Mouse (Mus musculus) hindbrain, embryonic 14.5 days (tissue): ENCODE results near the gene Tbc1d24. TPM values are rescaled to one million over a fixed set of nuclear protein-coding genes. Genes with fewer than 3 reads are reported as not detected.
A peak's percentile ranks its signal among the peaks of the same experiment; 100 is the strongest.

Experiments used
- ATAC-seq: fragments of 200-750 bp; cut with Nextera tagmentation; 2 replicates; pipeline ENCODE4 v1.8.0; 2017; ENCODE audit warnings: moderate number of reproducible peaks, mild to moderate bottlenecking, moderate TSS enrichment, moderate library complexity; ENCODE audit not compliant: low FRiP score
- DNase-seq: peaks from one replicate; pipeline ENCODE4 v3.0.0-alpha.2; 2015; ENCODE audit warnings: low spot score
- H3K27ac ChIP-seq: fragments of 300-500 bp; sonication (generic); 2 replicates; pipeline ENCODE4 v1.5.1; 2014; ENCODE audit warnings: mild to moderate bottlenecking, moderate library complexity
- H3K27me3 ChIP-seq: fragments of 300-500 bp; sonication (generic); 2 replicates; pipeline ENCODE4 v1.6.1; 2014; ENCODE audit warnings: mild to moderate bottlenecking, low read length, mixed read lengths; ENCODE audit not compliant: control insufficient read depth, insufficient read depth
- H3K36me3 ChIP-seq: fragments of 300-500 bp; sonication (generic); replicated peaks from 2 replicates; pipeline ENCODE4 v1.6.1; 2014; ENCODE audit not compliant: control insufficient read depth, insufficient read depth
- H3K4me1 ChIP-seq: fragments of 300-500 bp; sonication (generic); replicated peaks from 2 replicates; pipeline ENCODE4 v1.6.1; 2014; ENCODE audit warnings: antibody characterized with exemption, low read length, mixed read lengths; ENCODE audit not compliant: control insufficient read depth, insufficient read depth
- H3K4me2 ChIP-seq: fragments of 300-500 bp; sonication (generic); replicated peaks from 2 replicates; pipeline ENCODE4 v1.6.1; 2014; ENCODE audit warnings: mild to moderate bottlenecking, moderate library complexity
- H3K4me3 ChIP-seq: fragments of 300-500 bp; sonication (generic); replicated peaks from 2 replicates; pipeline ENCODE4 v1.5.1; 2014; ENCODE audit warnings: mild to moderate bottlenecking, low read length
- H3K9ac ChIP-seq: fragments of 300-500 bp; sonication (generic); 2 replicates; pipeline ENCODE4 v1.6.1; 2014
- H3K9me3 ChIP-seq: fragments of 300-500 bp; sonication (generic); 2 replicates; pipeline ENCODE4 v1.6.1; 2016; ENCODE audit warnings: low read length; ENCODE audit not compliant: control insufficient read depth
- WGBS: fragments of 180-500 bp; shearing (Covaris S2); extraction: QIAGEN DNeasy Blood & Tissue Kit; methylation state at CpG from one replicate; pipeline ENCODE4 v1.1.7; 2014; 5-methylcytosine and 5-hydroxymethylcytosine counted together
- polyA plus RNA-seq: library from polyadenylated mRNA; unstranded; fragments of >200 nt; fragmentation: Nextera tagmentation; extraction: Ambion mirVana; gene quantifications from 2 replicates; pipeline ENCODE4 v1.2.1, GENCODE M21; 2014

The Tbc1d24 gene
- polyA plus RNA-seq, 1 experiment from 2014 or later: 27.1 TPM

DNA sequence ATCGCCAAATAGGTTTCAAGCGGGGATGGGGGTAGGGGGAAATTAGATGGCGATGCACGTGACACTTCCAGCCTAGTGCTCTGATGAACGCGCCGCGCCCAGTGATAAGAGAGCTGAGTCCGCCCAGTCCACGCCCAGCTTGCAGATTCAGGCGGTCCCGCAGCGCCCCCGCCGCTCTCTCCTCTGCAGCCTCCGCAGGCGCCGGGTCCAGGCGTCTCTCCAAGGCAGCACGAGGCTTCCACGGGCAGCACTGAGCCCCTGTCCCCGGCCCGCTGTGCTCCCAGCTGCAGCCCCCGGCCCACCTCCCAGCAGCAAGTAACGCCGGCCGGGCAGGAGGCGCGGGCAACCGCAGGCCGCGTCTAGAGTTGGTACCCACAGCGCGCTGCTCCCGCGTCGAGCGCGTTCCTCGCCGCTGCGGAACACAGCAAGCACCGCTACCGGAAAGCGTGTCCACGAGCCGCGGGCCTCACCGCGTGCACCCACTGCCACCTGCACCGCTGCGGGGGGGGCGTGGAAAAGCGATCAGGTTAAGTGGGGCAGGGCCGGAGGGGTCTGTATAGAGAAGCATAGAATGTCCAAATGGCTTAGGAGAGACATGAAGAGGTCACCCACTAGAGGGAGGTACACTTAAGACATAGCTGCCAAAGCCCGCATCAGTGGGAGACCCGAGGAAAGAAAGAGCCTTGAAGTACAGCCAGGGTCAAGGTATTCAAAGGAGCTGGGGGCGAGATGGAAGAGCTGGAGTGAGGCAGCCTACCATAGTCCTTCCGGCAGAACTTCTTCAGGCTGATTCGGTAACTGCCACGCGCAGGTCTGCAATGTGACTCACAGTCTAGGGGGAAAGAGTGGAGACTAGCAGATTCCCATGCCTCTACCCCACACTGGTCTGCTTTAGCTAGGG is 1.3 kb upstream of the Tbc1d24 start:
- DNase-seq (peak; percentile 61), ATAC-seq (peak; percentile 9; the same call in 1 of the 2 replicates)
- Histone ChIP-seq H3K4me1 (peaks cover 83% of the 10 kb centered on the region), H3K27me3 (0 out of 2 replicates have a peak, but pooled peaks cover 4% of the 10 kb centered on the region), H3K9me3 (no peaks in the 10 kb centered on the region), H3K27ac (peak overlapping the region; percentile 80), H3K4me3 (peak overlapping the region; percentile 77), H3K9ac (peak overlapping the region; percentile 87), H3K36me3 (no peaks in the 10 kb centered on the region), H3K4me2 (peak overlapping the region; percentile 95)
- 5% methylated on average over 62 of the region's 62 CpGs for WGBS

DNA sequence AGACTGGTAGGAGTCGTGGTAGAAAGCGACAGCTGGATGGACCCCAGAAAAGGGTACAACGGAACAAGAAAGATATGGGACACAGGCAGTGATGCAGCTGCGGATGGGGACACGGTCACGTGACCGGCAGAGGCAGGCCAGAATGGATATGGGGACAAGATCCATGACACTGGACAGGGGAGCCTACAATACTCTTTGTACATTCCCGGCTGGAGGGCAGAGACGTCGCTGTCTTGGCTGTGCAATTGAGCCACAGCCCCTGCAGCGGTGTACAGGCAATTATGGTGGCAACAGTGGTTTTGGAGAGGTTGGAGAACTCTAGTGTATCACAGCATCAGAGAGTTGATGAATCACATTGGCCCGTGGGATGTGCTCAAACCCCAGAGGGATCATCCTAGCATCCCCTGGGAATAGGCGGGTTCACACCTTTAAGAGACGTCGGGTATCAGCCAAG is 573 bp upstream of the Tbc1d24 start:
- WGBS: 4% methylated on average over 15 of the region's 15 CpGs
- H3K4me1 ChIP-seq: peaks cover 76% of the 10 kb centered on the region
- peak; percentile 48 for DNase-seq
- ATAC-seq: peak; percentile 25
- 0 out of 2 replicates have a peak, but pooled peaks cover 4% of the 10 kb centered on the region for H3K27me3 ChIP-seq
- peak overlapping the region; percentile 80 for H3K27ac ChIP-seq
- H3K4me2 ChIP-seq: peak overlapping the region; percentile 95
- H3K9me3 ChIP-seq: no peaks in the 10 kb centered on the region
- no peaks in the 10 kb centered on the region for H3K36me3 ChIP-seq
- H3K4me3 ChIP-seq: peak overlapping the region; percentile 77
- H3K9ac ChIP-seq: peak overlapping the region; percentile 87

DNA sequence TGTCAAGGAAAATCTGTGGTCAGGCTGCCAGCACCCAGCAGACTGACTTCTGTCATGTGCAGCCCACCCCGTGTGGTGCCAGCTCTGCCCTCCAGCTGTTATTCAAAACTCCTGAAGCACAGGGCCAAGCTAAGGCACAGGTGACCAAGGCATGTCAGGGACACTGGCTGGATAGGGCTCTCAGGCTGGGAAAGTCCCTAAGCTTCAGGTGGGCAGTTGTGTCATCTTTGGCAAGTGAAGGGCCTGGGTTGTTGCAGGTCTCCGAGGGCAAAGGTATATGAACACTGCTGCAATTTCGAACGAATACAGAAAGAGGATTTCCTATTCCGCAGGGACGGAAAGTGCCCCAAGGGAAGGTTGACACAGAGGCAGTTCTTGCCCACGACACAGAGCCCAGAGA is 516 bp downstream of the Tbc1d24 start:
- WGBS: 17% methylated on average over 7 of the region's 7 CpGs
- H3K4me3 ChIP-seq: peak overlapping the region; percentile 77
- H3K4me1 ChIP-seq: peaks cover 73% of the 10 kb centered on the region
- DNase-seq: no peak
- ATAC-seq: no peak
- H3K9me3 ChIP-seq: no peaks in the 10 kb centered on the region
- no peaks in the 10 kb centered on the region for H3K36me3 ChIP-seq
- H3K4me2 ChIP-seq: peak overlapping the region; percentile 95
- peak overlapping the region; percentile 87 for H3K9ac ChIP-seq
- peak overlapping the region; percentile 80; the same call in 1 of the 2 replicates for H3K27ac ChIP-seq
- H3K27me3 ChIP-seq: 0 out of 2 replicates have a peak, but pooled peaks cover 4% of the 10 kb centered on the region

DNA sequence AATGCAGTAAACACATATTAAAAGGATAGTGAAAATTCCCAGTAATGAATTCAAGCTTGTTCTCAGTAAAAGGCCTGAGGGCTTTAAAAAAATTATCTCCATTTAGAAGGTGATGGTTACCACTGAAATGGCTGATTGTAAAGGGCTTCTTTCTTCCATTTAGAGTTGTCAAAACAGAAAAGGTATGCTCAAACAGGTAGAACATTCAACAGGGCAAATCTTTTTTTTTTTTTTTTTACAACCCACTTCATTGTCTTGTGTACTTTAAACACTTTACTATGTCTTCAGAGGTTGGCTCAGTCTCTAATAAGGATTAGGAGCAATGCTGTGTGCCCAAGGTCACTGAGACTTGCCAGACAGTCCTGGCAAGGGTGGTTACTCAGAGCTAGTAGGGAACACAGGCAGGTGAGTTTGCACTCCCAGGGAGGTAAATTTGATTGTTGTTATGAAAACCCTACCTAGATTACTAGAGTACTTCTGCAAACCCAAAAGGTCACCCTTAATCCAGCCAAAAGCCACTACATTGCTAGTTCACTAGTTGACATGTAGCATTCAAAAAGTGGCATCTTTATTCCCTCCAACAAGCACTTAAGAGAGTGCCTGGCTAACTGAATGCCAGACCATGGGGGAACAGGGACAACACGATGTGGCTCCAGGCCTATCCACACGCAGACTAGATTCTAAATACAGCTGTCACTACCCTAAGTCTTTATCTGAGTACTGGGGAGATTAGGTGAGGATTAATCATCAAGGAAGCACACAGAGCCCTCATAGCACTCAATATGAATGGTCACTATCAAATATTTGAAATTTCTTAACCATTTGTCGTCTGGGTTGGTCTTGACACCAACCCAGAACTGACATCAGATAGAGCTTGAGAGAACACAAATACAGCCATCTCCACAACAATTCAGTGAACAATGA is 1.5 kb downstream of the Tbc1d24 start:
- Histone ChIP-seq H3K9ac (peak overlapping the region; percentile 87; the same call in 1 of the 2 replicates), H3K4me1 (peaks cover 63% of the 10 kb centered on the region), H3K4me2 (peak overlapping the region; percentile 95), H3K36me3 (no peaks in the 10 kb centered on the region), H3K27me3 (0 out of 2 replicates have a peak, but pooled peaks cover 4% of the 10 kb centered on the region), H3K27ac (no peak overlapping the region), H3K4me3 (peak overlapping the region; percentile 77), H3K9me3 (no peaks in the 10 kb centered on the region)
- WGBS: 74% methylated on average over 3 of the region's 3 CpGs
- DNase-seq: no peak
- no peak for ATAC-seq

GRCm38 (mm10) chr17:24203068-24203467 is 2.3 kb downstream of the Tbc1d24 start:
- ATAC-seq (no peak), DNase-seq (no peak)
- WGBS: 40% methylated on average over 4 of the region's 4 CpGs
- no peaks in the 10 kb centered on the region for H3K9me3 ChIP-seq
- 0 out of 2 replicates have a peak, but pooled peaks cover 4% of the 10 kb centered on the region for H3K27me3 ChIP-seq
- H3K9ac ChIP-seq: peak overlapping the region; percentile 30
- peaks cover 55% of the 10 kb centered on the region for H3K4me1 ChIP-seq
- no peak overlapping the region for H3K4me3 ChIP-seq
- peak overlapping the region; percentile 95 for H3K4me2 ChIP-seq
- H3K27ac ChIP-seq: no peak overlapping the region; the same call in 1 of the 2 replicates
- no peaks in the 10 kb centered on the region for H3K36me3 ChIP-seq

DNA sequence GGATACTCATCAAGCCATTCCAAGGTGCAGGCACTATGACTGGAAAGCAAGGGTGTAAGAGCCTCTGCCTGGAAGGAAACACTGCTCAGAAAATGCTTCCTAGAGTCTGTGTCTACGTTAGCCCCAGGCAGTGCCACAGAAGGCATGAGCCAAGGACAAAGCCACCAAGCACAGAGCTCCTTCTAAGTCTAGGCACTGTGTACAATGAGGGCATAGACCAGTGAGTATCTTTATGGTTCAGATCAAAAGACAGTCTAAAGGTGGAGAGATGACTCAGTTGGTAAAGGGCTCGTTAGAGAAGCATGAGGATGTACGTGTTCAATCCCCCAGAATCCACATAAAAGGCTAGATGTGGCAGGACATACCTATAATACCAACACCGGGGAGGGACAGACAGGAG is 4.3 kb downstream of the Tbc1d24 start:
- no peak for ATAC-seq
- no peaks in the 10 kb centered on the region for H3K27me3 ChIP-seq
- no peak overlapping the region for H3K27ac ChIP-seq
- no peak overlapping the region for H3K4me2 ChIP-seq
- H3K9ac ChIP-seq: no peak overlapping the region
- peaks cover 36% of the 10 kb centered on the region for H3K4me1 ChIP-seq
- 83% methylated on average over 4 of the region's 4 CpGs for WGBS
- H3K9me3 ChIP-seq: no peaks in the 10 kb centered on the region
- H3K36me3 ChIP-seq: no peaks in the 10 kb centered on the region
- no peak overlapping the region for H3K4me3 ChIP-seq
- DNase-seq: no peak

GRCm38 (mm10) chr17:24199741-24200140 is 5.6 kb downstream of the Tbc1d24 start:
- Histone ChIP-seq H3K4me1 (peaks cover 28% of the 10 kb centered on the region), H3K36me3 (no peaks in the 10 kb centered on the region), H3K27ac (no peak overlapping the region), H3K27me3 (no peaks in the 10 kb centered on the region), H3K9me3 (no peaks in the 10 kb centered on the region), H3K4me2 (no peak overlapping the region), H3K9ac (no peak overlapping the region), H3K4me3 (no peak overlapping the region)
- 70% methylated on average over 4 of the region's 4 CpGs for WGBS
- no peak for DNase-seq
- ATAC-seq: no peak

- no peak overlapping the region for H3K27ac ChIP-seq
- no peak overlapping the region for H3K4me2 ChIP-seq
- no peaks in the 10 kb centered on the region for H3K36me3 ChIP-seq
- H3K9ac ChIP-seq: no peak overlapping the region
- no peak overlapping the region for H3K4me3 ChIP-seq
- peaks cover 23% of the 10 kb centered on the region for H3K4me1 ChIP-seq
- DNase-seq: no peak
- H3K27me3 ChIP-seq: no peaks in the 10 kb centered on the region
- no peaks in the 10 kb centered on the region for H3K9me3 ChIP-seq
- WGBS: 84% methylated on average over 4 of the region's 4 CpGs
- ATAC-seq: no peak
These were observed 6.1 kb downstream of the Tbc1d24 start for GRCm38 (mm10) chr17:24199252-24199651.
